Mouse (Mus musculus) heart, embryonic 11.5 days (tissue): ENCODE results near the gene Nod2. TPM values are rescaled to one million over a fixed set of nuclear protein-coding genes. Genes with fewer than 3 reads are reported as not detected.

Source experiments
- ATAC-seq: fragments of 200-750 bp; cut with Nextera tagmentation; replicated peaks from 2 replicates; pipeline ENCODE4 v1.8.0; 2017; ENCODE audit warnings: moderate library complexity; ENCODE audit not compliant: insufficient number of reproducible peaks, low FRiP score, low TSS enrichment
- H3K27ac ChIP-seq: fragments of 300-500 bp; sonication (generic); 2 replicates; pipeline ENCODE4 v1.5.1; 2014; ENCODE audit warnings: mild to moderate bottlenecking, low read depth, low read length
- H3K27me3 ChIP-seq: fragments of 300-500 bp; sonication (generic); 2 replicates; pipeline ENCODE4 v1.6.1; 2014; ENCODE audit warnings: mild to moderate bottlenecking, low read length, mixed read lengths; ENCODE audit not compliant: control insufficient read depth, insufficient read depth
- H3K36me3 ChIP-seq: fragments of 300-500 bp; sonication (generic); 2 replicates; pipeline ENCODE4 v1.6.1; 2014; ENCODE audit warnings: mild to moderate bottlenecking, low read length, moderate library complexity, mixed read lengths; ENCODE audit not compliant: control insufficient read depth, insufficient read depth
- H3K4me1 ChIP-seq: fragments of 300-500 bp; sonication (generic); 2 replicates; pipeline ENCODE4 v1.6.1; 2014; ENCODE audit warnings: low read length; ENCODE audit not compliant: control insufficient read depth, insufficient read depth
- H3K4me2 ChIP-seq: fragments of 300-500 bp; sonication (generic); 2 replicates; pipeline ENCODE4 v1.6.1; 2014; ENCODE audit warnings: mild to moderate bottlenecking, moderate library complexity
- H3K4me3 ChIP-seq: fragments of 300-500 bp; sonication (generic); 2 replicates; pipeline ENCODE4 v1.5.1; 2014; ENCODE audit warnings: low read depth, low read length
- H3K9ac ChIP-seq: fragments of 300-500 bp; sonication (generic); 2 replicates; pipeline ENCODE4 v1.6.1; 2014; ENCODE audit warnings: mild to moderate bottlenecking, low read depth, low read length, moderate library complexity
- H3K9me3 ChIP-seq: fragments of 300-500 bp; sonication (generic); replicated peaks from 2 replicates; pipeline ENCODE4 v1.6.1; 2016; ENCODE audit warnings: low read length; ENCODE audit not compliant: control insufficient read depth
- WGBS: fragments of 180-500 bp; shearing (Covaris S2); extraction: QIAGEN DNeasy Blood & Tissue Kit; methylation state at CpG from one replicate; pipeline ENCODE4 v1.1.7; 2014; ENCODE audit not compliant: insufficient replicate concordance; 5-methylcytosine and 5-hydroxymethylcytosine counted together
- polyA plus RNA-seq: library from polyadenylated mRNA; unstranded; fragments of >200 nt; fragmentation: Nextera tagmentation; extraction: Ambion mirVana; gene quantifications from 2 replicates; pipeline ENCODE4 v1.2.1, GENCODE M21; 2014

The Nod2 gene
- polyA plus RNA-seq, result 0.04 TPM in 1 of 2 replicates, not detected in the other

DNA sequence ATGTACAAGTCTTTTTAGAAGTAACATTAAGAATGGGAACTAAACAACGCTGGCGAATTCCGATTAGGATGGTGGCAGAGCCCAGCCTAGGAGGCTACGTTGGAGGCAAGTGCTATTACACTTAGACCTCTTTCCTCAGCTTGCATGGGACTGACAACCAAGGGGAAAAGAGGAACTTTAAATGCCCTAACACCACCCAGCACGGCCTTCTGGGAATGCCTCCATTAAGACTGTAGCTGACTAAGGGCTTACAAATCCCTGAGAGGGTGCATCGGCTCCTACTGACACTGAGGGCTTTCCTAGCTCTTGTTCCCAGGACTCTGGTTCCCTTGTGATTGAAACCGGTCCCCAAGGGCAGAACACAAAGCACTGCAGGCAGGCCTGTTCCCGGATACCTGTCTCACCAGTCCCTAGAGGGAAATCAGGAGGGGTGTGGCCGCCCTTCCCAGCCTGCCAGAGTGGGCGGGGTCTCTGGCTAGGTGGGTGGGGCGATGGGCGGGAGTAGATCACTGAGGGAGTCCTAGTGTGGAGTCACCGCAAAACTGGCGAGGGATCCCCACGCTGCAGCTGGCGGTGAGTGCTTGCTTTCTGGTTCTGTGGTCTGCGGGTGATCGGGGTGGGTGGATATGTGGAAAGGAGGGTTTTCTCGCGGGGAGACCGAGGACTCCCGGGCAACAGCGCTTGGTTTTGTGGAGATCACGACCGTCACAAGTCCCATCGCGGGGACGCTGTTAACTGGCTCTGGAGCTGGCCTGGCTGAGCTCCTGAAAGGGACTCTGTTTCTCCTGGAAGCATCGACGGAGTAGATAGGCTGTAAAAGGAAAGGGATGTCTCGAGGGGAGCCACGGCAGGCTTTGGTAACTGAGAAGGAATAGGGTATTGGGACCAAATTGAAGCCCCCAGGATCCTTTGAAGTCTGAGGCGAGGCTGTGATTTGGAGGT lies at the start of gene Nod2:
Nod2 (plus strand) TSS at position 479 of the 942 bp plus-strand sequence.
- peak within 1 kb of the TSS; percentile 43 for H3K4me3 ChIP-seq
- 8% methylated on average over 33 of the region's 33 CpGs for whole genome bisulfite sequencing
- no peaks in the 10 kb centered on the region for H3K36me3 ChIP-seq
- H3K4me1 ChIP-seq, result peaks cover 10% of the 10 kb centered on the region
- H3K27me3 ChIP-seq, result peaks cover 7% of the 10 kb centered on the region; the same call in 1 of the 2 replicates
- H3K4me2 ChIP-seq, result peak within 1 kb of the TSS; percentile 79
- H3K9me3 ChIP-seq, result no peaks in the 10 kb centered on the region
- H3K9ac ChIP-seq, result peak within 1 kb of the TSS; percentile 46
- no peak within 1 kb of the TSS for H3K27ac ChIP-seq
- peak; percentile 68; the same call in 1 of the 2 replicates for ATAC-seq

DNA sequence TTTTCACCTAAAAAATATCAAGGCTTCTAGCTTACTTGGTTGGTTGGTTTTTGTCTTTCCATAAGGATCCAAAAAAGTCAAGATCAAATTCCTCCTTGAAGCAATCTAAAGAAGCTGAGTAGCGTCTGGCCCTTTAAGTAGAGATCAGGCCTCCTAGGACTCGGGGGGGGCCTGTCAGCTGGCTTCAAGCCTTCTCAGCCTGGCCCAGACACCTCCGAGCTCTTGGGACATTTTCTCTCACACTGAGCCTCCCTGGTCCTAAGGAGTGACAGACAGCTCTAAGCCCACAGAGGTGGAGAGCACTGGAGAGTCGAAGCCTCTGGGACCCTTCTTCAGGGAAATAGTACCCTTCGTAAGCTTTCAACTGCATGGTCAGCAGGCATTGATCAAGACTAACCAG lies 48.5 kb upstream of the Nod2 start:
- Histone ChIP-seq H3K4me1 (no peaks in the 10 kb centered on the region), H3K9me3 (no peaks in the 10 kb centered on the region), H3K27me3 (no peaks in the 10 kb centered on the region), H3K4me2 (no peak overlapping the region), H3K27ac (no peak overlapping the region), H3K4me3 (no peak overlapping the region), H3K9ac (no peak overlapping the region), H3K36me3 (no peaks in the 10 kb centered on the region)
- no peak for ATAC-seq
- WGBS, result 51% methylated on average over 5 of the region's 5 CpGs

DNA sequence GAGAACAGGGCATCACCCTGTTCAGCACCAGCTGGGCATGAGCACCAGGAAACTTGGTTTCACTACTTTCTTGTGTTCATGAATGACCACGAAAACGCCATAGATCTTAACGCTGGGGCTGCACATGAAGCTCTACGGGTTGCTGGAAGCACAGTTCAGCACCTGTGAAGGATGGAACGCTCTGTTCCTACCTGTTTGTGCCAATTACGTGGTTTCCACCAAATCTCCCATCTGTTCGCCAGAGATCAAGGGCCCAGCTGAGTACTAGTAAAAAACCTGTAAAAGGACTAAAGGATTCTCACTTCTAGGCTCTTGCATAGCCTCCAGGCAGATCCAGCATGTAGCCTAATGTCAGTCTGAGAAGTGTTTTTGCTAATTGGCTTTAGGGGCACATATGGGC lies 47.6 kb upstream of the Nod2 start:
- Histone ChIP-seq H3K27ac (no peak overlapping the region), H3K4me2 (no peak overlapping the region), H3K4me1 (peaks cover 5% of the 10 kb centered on the region; the same call in 1 of the 2 replicates), H3K9me3 (no peaks in the 10 kb centered on the region), H3K4me3 (no peak overlapping the region), H3K9ac (no peak overlapping the region), H3K27me3 (no peaks in the 10 kb centered on the region), H3K36me3 (no peaks in the 10 kb centered on the region)
- 84% methylated on average over 7 of the region's 7 CpGs for WGBS
- ATAC-seq, result no peak

DNA sequence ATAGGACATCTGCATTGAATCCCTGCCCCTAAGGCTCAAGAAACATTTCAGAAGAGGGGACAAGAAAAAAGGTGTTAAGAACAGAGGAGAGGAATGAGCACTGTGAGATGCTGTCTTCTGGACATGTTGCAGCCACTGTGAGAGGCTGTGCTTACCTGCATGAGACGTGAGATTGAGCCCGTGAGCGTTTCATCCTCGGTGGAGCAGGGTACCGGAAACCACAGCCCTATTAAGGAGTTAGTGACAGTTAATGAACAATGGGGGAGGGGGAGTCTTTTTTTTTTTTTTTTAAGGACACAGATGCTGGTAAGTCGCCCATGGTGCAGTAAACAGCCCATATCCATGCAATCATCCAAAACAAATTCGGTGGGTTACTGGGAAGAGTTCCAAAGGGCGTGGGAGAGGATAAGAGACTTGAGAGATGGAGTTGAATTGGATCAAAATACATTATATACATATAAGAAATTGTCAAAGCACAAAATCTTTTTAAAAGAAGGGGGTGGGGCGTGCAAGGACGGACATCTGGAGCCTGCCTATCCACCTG lies 43.6 kb upstream of the Nod2 start:
- no peaks in the 10 kb centered on the region for H3K36me3 ChIP-seq
- H3K4me2 ChIP-seq, result peak overlapping the region; percentile 55
- no peaks in the 10 kb centered on the region for H3K27me3 ChIP-seq
- no peak overlapping the region for H3K9ac ChIP-seq
- H3K4me3 ChIP-seq, result 0 out of 2 replicates have a peak overlapping the region, but pooled peaks have one; percentile 3
- no peak for ATAC-seq
- WGBS, result 19% methylated on average over 10 of the region's 10 CpGs
- no peaks in the 10 kb centered on the region for H3K9me3 ChIP-seq
- peaks cover 5% of the 10 kb centered on the region; the same call in 1 of the 2 replicates for H3K4me1 ChIP-seq
- no peak overlapping the region for H3K27ac ChIP-seq

DNA sequence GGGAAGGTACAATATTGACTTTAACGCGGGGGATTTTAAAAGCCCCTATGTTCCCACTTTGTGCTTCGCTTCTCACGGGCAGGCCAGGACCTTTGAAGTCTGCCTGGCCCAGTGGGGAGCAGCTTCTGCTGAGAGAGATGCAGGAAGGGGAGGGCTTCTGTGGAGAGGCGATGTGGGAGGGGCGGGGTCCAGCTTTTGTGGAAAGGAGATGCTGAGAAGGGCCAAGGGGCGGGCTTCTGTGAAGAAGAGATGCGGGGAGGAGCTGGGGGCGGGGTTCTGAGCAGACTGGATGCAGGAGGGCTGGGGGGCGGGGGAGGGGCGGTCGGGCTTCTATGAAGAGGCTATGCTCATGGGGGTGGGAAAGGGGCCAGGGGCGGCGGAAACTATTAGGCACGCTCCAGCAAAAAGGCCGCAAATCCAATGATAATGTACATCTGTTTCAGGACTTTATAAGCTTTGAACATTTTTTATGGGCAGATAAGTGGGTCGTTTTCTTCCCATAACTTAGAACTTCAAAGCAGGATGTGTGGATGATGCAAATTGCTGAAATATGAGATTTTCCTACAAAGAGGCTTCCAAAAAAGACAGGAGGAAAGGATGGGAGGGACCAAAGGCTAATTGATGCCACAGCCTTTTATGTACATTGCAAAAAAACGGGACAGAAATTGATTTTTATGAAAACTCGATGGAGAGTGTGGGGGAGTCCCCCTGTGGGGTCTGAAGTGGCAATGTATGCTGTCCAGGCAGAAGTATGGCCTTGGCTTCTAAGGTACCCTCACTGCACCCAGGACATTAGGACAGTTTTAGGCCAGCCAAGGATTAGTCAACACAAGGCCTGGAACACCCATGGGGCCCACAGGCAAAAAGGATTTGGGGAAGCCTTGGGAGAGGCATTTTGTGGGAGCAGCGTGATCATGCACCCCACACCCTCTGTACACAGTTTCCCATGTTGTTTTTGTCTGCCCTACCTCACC lies 42.8 kb upstream of the Nod2 start:
- Histone ChIP-seq H3K9ac (no peak overlapping the region), H3K36me3 (no peaks in the 10 kb centered on the region), H3K9me3 (no peaks in the 10 kb centered on the region), H3K27me3 (no peaks in the 10 kb centered on the region), H3K4me1 (peaks cover 5% of the 10 kb centered on the region), H3K4me2 (peak overlapping the region; percentile 55), H3K27ac (no peak overlapping the region), H3K4me3 (0 out of 2 replicates have a peak overlapping the region, but pooled peaks have one; percentile 3)
- WGBS, result 7% methylated on average over 20 of the region's 20 CpGs
- peak; percentile 74 for ATAC-seq

DNA sequence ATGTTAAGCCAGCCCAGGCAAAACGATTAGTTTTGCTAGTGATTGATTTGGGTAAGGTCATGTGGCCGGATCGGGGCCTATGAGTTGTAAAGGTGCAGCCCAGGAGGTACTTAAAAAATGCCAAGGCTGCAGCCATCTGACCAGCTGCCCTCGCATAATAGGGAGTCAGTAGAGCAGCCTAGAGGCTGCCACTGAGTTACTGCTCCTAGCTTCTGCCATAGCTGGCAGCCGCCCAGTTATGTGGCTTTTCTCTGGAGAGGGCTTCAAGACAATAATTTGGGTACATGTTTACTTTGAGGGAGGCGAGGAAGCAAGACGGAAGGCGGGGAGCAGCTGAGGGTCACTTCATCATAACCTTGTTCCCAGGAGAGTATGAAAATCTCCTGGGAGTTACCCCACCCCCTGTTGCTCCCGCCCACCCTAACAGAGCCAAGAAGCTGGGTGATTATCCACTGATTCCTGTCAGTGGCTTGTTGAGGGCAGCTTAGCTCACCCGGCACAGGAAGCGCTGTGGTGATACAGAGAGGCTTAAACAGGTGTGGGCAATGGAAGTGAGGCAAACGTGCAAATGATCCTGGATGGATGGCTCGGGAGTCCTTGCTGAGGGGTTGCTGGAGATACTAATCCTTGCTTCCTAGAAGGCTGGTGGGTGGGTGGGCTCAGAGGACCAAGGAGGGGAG lies 41.6 kb upstream of the Nod2 start:
- no peak overlapping the region for H3K27ac ChIP-seq
- no peak overlapping the region for H3K4me3 ChIP-seq
- H3K4me1 ChIP-seq, result peaks cover 5% of the 10 kb centered on the region
- H3K27me3 ChIP-seq, result no peaks in the 10 kb centered on the region
- no peak overlapping the region for H3K9ac ChIP-seq
- 56% methylated on average over 13 of the region's 13 CpGs for WGBS
- no peaks in the 10 kb centered on the region for H3K9me3 ChIP-seq
- no peaks in the 10 kb centered on the region for H3K36me3 ChIP-seq
- H3K4me2 ChIP-seq, result no peak overlapping the region
- ATAC-seq, result no peak

DNA sequence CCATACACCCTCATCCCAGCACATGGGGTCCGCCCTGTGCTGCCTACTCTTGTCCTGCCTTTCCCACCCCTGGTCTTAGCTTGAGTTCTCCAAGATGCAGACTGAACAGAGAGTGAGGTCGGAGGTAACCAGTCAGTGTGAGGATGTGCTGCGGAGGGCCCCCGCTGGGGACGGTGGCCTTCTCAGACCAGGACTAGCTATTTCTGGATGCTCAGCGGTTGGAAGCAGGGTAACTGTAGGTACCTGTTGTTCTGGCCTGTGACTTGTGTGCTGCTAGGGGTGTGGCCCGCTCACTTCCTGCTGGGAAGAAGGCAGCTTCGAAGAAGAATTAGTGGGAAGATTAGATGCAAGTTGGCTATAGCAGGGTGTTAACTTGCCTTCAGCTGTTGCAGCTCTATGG lies 38.1 kb upstream of the Nod2 start:
- Histone ChIP-seq H3K36me3 (no peaks in the 10 kb centered on the region), H3K4me2 (no peak overlapping the region), H3K9me3 (no peaks in the 10 kb centered on the region), H3K9ac (no peak overlapping the region), H3K4me3 (no peak overlapping the region), H3K27ac (no peak overlapping the region), H3K4me1 (peaks cover 3% of the 10 kb centered on the region), H3K27me3 (no peaks in the 10 kb centered on the region)
- 64% methylated on average over 8 of the region's 8 CpGs for WGBS
- ATAC-seq, result no peak
